Mouse (Mus musculus) liver, embryonic 14 days (tissue): Measurements from ENCODE around the gene Gm49027. TPM values are rescaled to one million over a fixed set of nuclear protein-coding genes. Genes with fewer than 3 reads are reported as not detected.

Experiments used
- polyA plus RNA-seq: library from polyadenylated mRNA; depleted of rRNA; stranded (reverse); fragments of >200 nt; gene quantifications from 2 replicates; pipeline ENCODE4 v1.2.3, GENCODE M21; 2012; rRNA removed

Gene Gm49027
- 0.42 and 0.98 TPM in 2 replicates for polyA plus RNA-seq

DNA sequence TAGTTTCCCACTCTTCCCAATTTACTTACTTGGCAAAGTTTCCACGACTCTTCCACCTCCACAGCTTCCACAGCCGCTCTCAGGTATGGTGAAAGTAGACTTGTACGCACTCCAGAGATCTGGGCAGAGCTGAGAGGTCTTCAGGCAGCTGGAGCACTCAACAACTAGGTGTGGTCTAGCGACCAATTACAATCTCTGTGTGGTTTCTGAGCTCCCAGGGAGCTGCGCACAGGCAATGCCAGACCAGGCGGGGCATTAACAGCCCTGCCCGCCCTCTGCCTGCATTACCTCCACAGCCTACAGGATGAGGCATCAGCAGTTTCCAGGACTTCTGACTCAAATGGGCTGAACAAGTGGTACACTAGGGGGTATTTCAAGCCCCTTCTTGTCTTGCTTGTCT, at the start of gene Gm49027:
TSS of gene Gm49027 (minus strand) at position 208 of the 400 bp plus-strand sequence.

DNA sequence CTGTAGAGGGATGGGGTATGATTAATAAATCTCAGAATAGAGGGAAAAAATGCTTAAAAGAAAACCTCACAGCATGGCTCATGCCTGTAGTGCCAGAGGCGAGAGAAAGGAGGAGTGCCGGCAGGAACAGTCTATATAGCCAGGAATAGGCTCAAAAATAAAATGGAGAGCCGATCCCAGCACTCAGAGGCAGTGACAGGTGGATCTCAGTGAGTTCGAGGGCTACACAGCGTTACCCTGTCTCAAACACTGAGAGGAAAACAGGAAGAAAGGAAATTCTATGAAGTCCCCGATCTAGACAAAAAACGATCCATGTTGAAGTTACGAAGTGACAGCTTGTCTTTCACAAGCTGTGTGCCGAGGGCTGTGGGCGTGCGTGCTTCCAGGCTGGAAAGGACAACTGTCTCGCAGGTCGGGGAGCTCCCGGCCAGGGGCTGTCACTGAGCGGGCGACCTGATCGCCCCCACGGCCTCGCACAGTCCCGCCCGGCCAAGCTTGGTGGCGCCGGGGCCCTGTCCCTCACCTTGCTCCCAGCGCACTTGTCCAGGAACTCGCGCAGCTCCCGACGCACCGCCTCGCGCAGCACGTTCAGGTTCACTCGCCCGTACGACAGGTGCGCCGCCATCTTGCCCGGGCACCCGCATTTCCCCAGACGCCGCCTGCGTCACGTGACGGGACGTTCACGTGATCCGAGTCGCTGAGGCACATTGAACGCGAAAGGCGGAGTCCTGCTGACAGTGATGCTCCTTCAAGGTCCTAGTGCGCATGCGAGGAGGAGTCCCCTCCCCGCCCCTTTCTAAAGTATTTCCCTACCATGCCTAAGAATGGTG, 47.3 kb upstream of the Gm49027 start, which contains the start of gene Vps33a:
TSS of gene Vps33a (minus strand) at position 682 of the 830 bp plus-strand sequence.

DNA sequence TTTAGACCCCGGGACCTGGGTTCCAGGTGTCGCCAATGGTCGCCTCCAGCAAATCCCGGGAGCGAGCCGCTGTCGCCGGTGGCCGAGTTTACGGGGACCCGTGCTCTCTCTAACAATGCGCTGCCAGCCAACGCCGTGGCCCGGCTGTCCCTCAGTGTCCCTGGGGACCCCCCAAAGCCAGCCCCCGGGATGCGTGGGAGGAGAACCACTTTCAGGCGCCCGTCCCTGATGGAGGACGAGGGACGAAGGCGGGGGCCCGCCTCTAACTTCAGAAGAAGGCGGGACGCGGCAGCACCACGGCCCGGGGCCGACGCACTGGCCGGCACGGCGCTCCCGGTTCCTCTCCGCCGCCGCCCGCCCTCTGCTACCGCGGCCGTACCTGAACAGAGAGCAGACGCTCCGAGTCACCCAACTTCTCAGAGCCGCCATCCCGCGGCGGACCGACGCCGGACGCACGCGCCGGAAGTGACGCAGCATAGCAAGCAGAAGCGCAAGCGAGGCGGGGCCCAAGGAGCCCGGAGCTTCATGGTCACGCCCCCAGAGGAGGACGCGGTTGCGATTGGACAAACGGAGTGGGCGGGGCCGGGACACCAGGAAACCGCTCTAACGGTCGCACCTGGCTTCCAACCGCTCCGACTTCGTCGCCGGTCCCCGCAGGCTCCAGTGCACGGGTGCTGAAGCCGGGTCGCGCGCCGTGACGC, 1.4 kb downstream of the Gm49027 start, which contains the start of gene Diablo:
TSS of gene Diablo (minus strand) at position 485 of the 701 bp plus-strand sequence.

DNA sequence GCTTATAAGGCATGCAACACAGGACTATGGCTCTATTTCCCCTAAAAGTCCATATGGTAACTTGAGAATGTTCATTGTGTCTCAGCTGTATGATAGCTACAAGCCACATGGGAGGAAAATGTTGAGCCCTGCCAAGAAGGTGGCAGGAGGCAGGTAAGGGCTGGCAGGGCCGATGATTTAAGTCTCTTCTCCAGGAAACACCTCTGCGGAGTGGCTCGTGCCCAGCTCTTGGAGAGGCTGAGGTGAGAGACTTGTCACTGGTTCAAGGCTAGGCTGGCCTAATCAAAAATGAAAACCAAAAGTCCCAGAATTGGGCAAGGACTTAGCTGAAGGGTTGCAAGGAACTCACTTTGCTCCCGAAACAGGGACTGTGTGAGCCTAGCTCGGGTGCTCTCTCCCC, 15.1 kb downstream of the Gm49027 start, which contains the start of gene B3gnt4:
TSS of gene B3gnt4 (plus strand) at position 301 of the 400 bp plus-strand sequence.

DNA sequence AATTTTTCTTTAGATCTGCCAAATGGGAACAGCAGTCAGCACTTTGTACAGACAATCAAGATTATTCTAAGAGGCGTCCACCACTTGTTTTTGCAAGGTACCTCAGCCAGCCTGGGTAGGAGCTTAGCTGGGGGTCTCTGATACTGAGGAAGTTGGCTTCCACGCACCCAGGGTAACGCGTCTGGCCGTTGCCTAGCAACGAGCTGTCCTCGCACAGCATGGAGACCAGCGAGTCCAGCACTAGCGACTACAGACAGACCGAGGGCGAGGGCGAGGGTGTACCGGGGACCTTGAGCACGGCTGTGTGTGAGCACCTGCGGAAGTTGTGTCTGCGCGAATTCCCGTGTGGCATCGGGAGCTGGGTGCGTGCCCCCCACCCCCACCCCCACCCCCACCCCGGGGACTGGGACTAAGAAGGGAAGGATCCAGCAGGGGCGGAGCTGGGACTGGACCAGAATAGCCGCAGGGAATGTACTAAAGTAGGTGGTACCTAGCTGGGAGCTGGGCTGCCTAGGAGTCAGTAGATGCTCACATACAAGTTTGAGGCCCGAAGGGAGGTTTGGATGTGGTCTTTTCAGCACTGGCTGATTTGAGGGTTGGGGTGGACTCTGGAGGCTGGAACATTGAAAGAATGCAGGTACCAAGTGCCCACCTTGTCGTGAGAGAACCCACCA, 36.0 kb downstream of the Gm49027 start, which contains the start of the genes Lrrc43 and Il31:
TSS of gene Lrrc43 (plus strand) at position 194 of the 674 bp plus-strand sequence.
TSS of gene Il31 (minus strand) at position 378 of the 674 bp plus-strand sequence.

Other genes with a start within 250 kb of the Gm49027 start
- 5.0 and 5.9 TPM in 2 replicates for gene Bcl7a, start 181.7 kb downstream of the Gm49027 start, polyA plus RNA-seq
- 3.4 and 3.6 TPM in 2 replicates for gene Mlxip, start 130.7 kb downstream of the Gm49027 start, polyA plus RNA-seq
- not detected in 2 replicates for gene Lrrc43, start 36.2 kb downstream of the Gm49027 start, polyA plus RNA-seq
- gene Il31, start 36.0 kb downstream of the Gm49027 start, polyA plus RNA-seq, result not detected in 2 replicates
- gene B3gnt4, start 15.0 kb downstream of the Gm49027 start, polyA plus RNA-seq, result not detected in 2 replicates
- 34.8 and 40.2 TPM in 2 replicates for gene Diablo, start 1.3 kb downstream of the Gm49027 start, polyA plus RNA-seq
- gene Vps33a, start 47.5 kb upstream of the Gm49027 start, polyA plus RNA-seq, result 8.8 and 10.5 TPM in 2 replicates
- gene Clip1, start 159.1 kb upstream of the Gm49027 start, polyA plus RNA-seq, result 5.9 and 7.0 TPM in 2 replicates
- gene Zcchc8, start 195.6 kb upstream of the Gm49027 start, polyA plus RNA-seq, result 25.3 and 26.7 TPM in 2 replicates
- gene Rsrc2, start 223.9 kb upstream of the Gm49027 start, polyA plus RNA-seq, result 43.6 TPM in 2 replicates
- 19.9 and 25.5 TPM in 2 replicates for gene Kntc1, start 224.2 kb upstream of the Gm49027 start, polyA plus RNA-seq